Mouse (Mus musculus) C2C12 (cell line): Measurements from ENCODE around the gene 4930578G10Rik. TPM values are rescaled to one million over a fixed set of nuclear protein-coding genes. Genes with fewer than 3 reads are reported as not detected.

Source experiments
- H3K27me3 ChIP-seq: one replicate; pipeline ENCODE4 v1.6.1; 2011; ENCODE audit not compliant: control insufficient read depth, insufficient read depth, insufficient read length
- H3K36me3 ChIP-seq: one replicate; pipeline ENCODE4 v1.6.1; 2011; ENCODE audit not compliant: control insufficient read depth, insufficient read depth
- H3K4me3 ChIP-seq: one replicate; pipeline ENCODE4 v1.5.1; 2011; ENCODE audit warnings: mild to moderate bottlenecking, control low read depth; ENCODE audit not compliant: poor library complexity, insufficient read depth, severe bottlenecking
- H3K79me2 ChIP-seq: one replicate; pipeline ENCODE4 v1.6.1; 2011; ENCODE audit not compliant: control insufficient read depth, insufficient read depth
- H3K79me3 ChIP-seq: one replicate; pipeline ENCODE4 v1.6.1; 2011; ENCODE audit warnings: low read depth, control low read depth
- H3ac ChIP-seq: one replicate; pipeline ENCODE3; 2011; ENCODE audit warnings: low read depth; ENCODE audit not compliant: control insufficient read depth, insufficient read length
- CEBPB ChIP-seq: IDR thresholded peaks from one replicate; pipeline ENCODE4 v1.6.1; 2011; ENCODE audit warnings: low read depth, mild to moderate bottlenecking, control low read depth, moderate library complexity
- CTCF ChIP-seq: IDR thresholded peaks from one replicate; pipeline ENCODE4 v1.5.1; 2011; ENCODE audit not compliant: control insufficient read depth, insufficient read depth, insufficient read length
- FOSL1 ChIP-seq: IDR thresholded peaks from one replicate; pipeline ENCODE4 v1.8.0; 2011; ENCODE audit warnings: mild to moderate bottlenecking, low read length; ENCODE audit not compliant: poor library complexity, insufficient read depth, severe bottlenecking
- MAX ChIP-seq: IDR thresholded peaks from one replicate; pipeline ENCODE4 v1.6.1; 2011; ENCODE audit warnings: mild to moderate bottlenecking, control low read depth
- MYOD1 ChIP-seq: IDR thresholded peaks from one replicate; pipeline ENCODE4 v1.6.1; 2011; ENCODE audit warnings: low read depth; ENCODE audit not compliant: control insufficient read depth, insufficient read length
- MYOG ChIP-seq: IDR thresholded peaks from one replicate; pipeline ENCODE4 v1.6.1; 2011; ENCODE audit not compliant: control insufficient read depth, insufficient read length; ENCODE audit errors: extremely low read depth
- USF1 ChIP-seq: IDR thresholded peaks from one replicate; pipeline ENCODE4 v1.6.1; 2011; ENCODE audit warnings: low read depth, mild to moderate bottlenecking, control low read depth, moderate library complexity
- polyA plus RNA-seq: library from polyadenylated mRNA; unstranded; fragments of >200 nt; fragmentation: generic; extraction: Trizol; gene quantifications from one replicate; pipeline ENCODE4 v1.2.1, GENCODE M21; 2012; ENCODE audit warnings: missing spikeins

The 4930578G10Rik gene
- polyA plus RNA-seq, 1 experiment = not detected

DNA sequence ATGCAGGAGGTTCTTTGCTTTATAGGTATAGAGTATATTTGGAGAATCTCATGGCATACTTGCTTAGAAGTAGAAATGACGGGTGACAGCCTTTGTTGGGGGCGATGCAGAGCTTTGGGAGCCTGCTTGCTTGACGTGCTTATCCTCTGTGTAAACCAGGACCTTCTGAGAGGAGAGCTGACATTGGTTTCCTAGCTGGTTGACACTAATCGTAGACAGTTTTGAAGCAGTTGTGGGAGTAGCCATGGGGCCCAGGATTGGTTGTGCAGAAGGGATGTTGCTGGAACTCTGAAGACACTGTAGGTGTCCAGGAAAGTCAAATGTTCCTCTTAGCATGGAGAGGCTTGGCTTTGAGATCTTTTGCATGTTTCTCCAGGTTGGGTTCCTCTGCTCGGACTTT lies 132.8 kb downstream of the 4930578G10Rik start:
- no peaks in the 10 kb centered on the region for H3K36me3 ChIP-seq
- H3ac ChIP-seq = no peak overlapping the region
- no peak for TF ChIP-seq CEBPB
- no peak for TF ChIP-seq USF1
- TF ChIP-seq CTCF = no peak
- TF ChIP-seq FOSL1 = no peak
- no peak for TF ChIP-seq MYOG
- no peak for TF ChIP-seq MAX
- H3K79me3 ChIP-seq = no peaks in the 10 kb centered on the region
- no peak overlapping the region for H3K4me3 ChIP-seq
- H3K27me3 ChIP-seq = peaks cover 28% of the 10 kb centered on the region
- H3K79me2 ChIP-seq = no peaks in the 10 kb centered on the region

DNA sequence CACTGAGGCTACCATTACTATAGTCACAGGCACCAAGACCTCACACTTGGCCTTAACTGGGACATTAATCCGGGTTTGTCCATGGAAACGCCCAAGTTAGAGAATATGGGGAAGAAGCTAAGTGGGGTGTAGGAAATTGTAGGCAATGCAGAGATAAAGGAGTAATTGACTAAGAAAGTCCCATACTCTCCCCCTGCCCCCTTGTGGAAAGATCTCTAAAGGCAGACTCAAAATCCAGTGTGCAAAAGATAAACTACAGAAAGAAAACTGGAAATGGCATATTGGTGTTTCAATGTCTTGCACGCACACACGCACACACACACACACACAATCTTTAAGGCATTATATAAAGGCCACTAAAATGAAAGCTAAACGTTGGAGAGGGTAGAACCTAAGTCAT lies 135.4 kb downstream of the 4930578G10Rik start:
- Histone ChIP-seq H3K79me2 (no peaks in the 10 kb centered on the region), H3ac (no peak overlapping the region), H3K79me3 (no peaks in the 10 kb centered on the region), H3K27me3 (peaks cover 37% of the 10 kb centered on the region), H3K4me3 (no peak overlapping the region), H3K36me3 (no peaks in the 10 kb centered on the region)
- TF ChIP-seq MYOG (no peak), FOSL1 (no peak), CTCF (no peak), MYOD1 (no peak), USF1 (no peak), CEBPB (no peak)

DNA sequence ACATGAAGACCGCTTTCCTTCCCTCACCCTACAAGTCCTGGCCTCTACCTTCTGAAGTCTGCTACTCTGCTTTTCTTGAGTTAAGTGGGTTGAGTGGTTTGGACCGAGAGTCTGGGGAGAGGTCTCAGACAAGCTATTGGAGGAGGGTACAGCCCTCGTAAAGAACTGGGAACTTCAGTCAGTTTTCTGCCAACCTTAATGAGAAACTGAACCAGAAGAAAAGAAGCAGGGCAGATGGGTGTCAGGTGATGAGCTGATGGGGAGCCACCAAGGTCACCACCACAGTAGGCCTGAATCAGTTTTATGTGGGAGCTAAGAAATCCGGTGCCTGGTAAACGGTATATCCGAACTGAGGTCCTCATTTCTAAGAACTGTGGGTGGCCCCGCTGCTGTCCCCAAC lies 136.8 kb downstream of the 4930578G10Rik start:
- Histone ChIP-seq H3K27me3 (peaks cover 41% of the 10 kb centered on the region), H3K36me3 (no peaks in the 10 kb centered on the region), H3K4me3 (no peak overlapping the region), H3ac (no peak overlapping the region), H3K79me3 (no peaks in the 10 kb centered on the region), H3K79me2 (no peaks in the 10 kb centered on the region)
- TF ChIP-seq MAX = no peak
- no peak for TF ChIP-seq MYOG
- no peak for TF ChIP-seq MYOD1
- no peak for TF ChIP-seq CTCF
- no peak for TF ChIP-seq FOSL1
- no peak for TF ChIP-seq USF1

DNA sequence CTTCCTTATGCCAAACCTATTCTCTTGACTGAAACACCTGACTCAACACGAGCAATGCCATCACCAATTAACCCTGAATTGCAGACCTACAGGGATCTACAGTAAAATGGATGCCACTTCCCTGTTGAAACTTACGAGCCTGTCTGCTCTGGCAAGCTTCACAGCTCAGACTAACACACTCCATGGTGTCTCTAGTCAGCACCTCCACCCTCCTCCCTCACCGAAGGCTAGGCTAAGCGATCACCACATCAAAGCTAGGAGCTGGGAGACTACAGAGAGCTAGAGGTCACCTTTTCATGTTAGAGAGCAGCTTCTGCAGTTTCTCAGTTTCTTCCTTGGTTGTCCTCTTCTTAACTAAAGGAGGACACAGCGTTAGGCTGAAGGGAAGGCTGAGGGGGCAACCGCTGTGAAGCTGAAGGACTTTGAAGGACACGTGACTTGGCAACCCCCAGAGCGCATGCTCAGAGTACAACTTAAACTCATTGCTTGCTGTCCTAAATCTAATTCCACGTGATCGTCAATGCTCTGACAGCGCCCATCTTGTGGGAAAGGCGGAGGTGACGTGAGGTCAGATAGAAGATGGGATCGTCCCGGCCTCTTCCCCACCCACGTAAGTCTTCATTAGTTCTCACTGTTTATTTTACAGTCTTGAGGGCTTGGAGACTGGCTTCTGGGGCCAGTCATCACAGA lies 137.5 kb downstream of the 4930578G10Rik start:
- Histone ChIP-seq H3K79me3 (no peaks in the 10 kb centered on the region), H3K79me2 (no peaks in the 10 kb centered on the region), H3ac (no peak overlapping the region), H3K27me3 (peaks cover 41% of the 10 kb centered on the region), H3K36me3 (no peaks in the 10 kb centered on the region), H3K4me3 (no peak overlapping the region)
- TF ChIP-seq USF1 = no peak
- no peak for TF ChIP-seq FOSL1
- no peak for TF ChIP-seq MAX
- TF ChIP-seq MYOD1 = no peak
- TF ChIP-seq CEBPB = no peak

DNA sequence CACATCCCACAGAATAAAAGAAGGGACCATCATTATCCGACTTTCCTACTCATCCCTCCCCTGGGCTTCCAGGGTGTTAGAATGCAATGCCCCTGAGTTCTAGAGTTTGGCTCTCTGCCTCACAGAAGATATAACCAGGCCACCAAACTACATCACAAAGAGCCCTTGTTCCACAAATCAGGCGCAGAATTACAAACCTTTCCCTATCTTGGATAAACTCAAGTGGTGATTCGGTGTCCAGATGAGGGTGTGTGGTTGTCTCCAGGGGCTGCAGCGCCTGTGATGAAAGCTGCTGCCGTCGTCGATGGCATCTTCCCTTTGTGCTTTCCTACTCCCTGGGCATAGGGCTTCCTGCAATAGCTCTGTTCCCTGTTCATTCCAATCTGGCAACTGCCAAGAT lies 138.8 kb downstream of the 4930578G10Rik start, which contains the start of gene Fam205c:
Gene Fam205c (minus strand): TSS at position 101 of the 400 bp plus-strand sequence.
- Histone ChIP-seq H3K79me2 (no peaks in the 10 kb centered on the region), H3ac (no peak within 1 kb of the TSS), H3K36me3 (no peaks in the 10 kb centered on the region), H3K27me3 (peaks cover 44% of the 10 kb centered on the region), H3K4me3 (no peak within 1 kb of the TSS), H3K79me3 (no peaks in the 10 kb centered on the region)
- TF ChIP-seq MAX (no peak), MYOD1 (no peak), CEBPB (no peak), USF1 (no peak), FOSL1 (no peak), CTCF (no peak), MYOG (no peak)

DNA sequence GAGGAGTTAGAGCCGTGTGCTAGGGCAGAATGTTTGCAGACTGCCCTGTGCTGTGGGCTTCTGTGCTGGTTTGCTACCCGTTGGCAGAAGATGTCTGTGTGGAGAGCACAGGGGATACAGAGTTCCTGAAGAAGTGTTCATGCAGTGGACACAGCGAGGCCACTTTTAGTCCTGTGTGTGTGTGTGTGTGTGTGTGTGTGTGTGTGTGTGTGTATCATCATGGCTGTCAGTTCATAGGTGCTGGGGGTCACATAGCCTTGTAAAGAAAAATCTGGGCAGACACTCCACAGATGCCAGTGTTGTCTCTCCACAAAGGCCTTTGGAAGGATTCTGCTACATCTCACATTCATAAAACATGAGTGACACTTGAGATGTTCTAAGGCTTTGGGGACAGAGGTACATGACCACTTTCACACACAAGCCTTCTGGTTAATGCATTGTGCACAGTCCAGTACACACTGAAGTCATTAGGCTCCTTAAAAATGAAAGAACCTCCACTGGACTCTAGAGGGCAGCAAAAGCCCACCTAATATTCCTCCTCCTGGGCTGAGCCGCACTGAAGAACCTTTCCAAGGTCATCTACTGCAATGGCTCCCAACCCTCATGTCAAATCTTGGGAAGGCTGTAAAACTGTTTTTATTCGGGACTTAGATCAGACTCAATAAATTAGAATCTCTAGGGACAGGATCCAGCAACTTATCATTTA lies 141.4 kb downstream of the 4930578G10Rik start:
- no peak for TF ChIP-seq MYOD1
- TF ChIP-seq CEBPB = no peak
- TF ChIP-seq FOSL1 = no peak
- TF ChIP-seq USF1 = no peak
- no peak for TF ChIP-seq MYOG
- TF ChIP-seq MAX = no peak
- TF ChIP-seq CTCF = no peak
- no peak overlapping the region for H3ac ChIP-seq
- no peaks in the 10 kb centered on the region for H3K79me3 ChIP-seq
- no peaks in the 10 kb centered on the region for H3K36me3 ChIP-seq
- peaks cover 40% of the 10 kb centered on the region for H3K27me3 ChIP-seq
- no peak overlapping the region for H3K4me3 ChIP-seq
- no peaks in the 10 kb centered on the region for H3K79me2 ChIP-seq
